Comparison of ENCODE assay signal across 15 mouse cellular contexts in the genomic region with DNA sequence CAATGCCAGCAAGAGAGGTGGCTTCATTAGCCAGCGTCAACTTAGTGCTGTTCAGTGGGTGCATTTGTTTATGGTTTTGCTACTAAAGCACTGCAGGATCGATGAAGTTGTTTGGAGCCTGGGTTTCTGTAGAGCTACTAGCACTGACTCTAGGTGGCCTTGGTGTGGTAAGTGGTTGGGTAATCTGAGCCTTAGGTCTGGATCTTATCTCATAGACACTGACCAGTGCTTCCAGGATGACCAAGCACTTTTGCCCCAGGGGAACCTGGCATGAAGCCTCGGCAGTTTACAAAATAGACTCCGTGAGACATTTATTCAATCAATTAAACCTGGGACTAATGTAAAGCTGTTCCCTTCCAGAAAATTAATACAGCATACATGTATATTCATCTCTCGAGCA.
"Had no signal": no experiment of that assay in that cellular context is flagged by ENCODE, and none has a peak within 500 bp of the region (broad histone marks: within the 10 kb centered on the region; RNA-seq: fewer than 3 reads in every experiment).

No protein-coding gene starts in this region.

- DNase-seq: lung, adult 18-20 months; lung, embryonic 14.5 days; lung, postnatal 10 days; lung, postnatal 4 days; right cerebral cortex, postnatal 14 days; thymus, adult 2 months; thymus, postnatal 25 days; thymus, postnatal 4 days had no signal

- ATAC-seq: midbrain, embryonic 13.5 days; midbrain, embryonic 15.5 days had no signal

- H3K4me3 ChIP-seq: megakaryocyte, embryonic 14.5 days; midbrain, embryonic 13.5 days; midbrain, embryonic 15.5 days; neural tube, embryonic 12.5 days; stomach, embryonic 15.5 days had no signal

- H3K36me3 ChIP-seq: midbrain, embryonic 13.5 days; midbrain, embryonic 15.5 days; neural tube, embryonic 12.5 days; stomach, embryonic 15.5 days had no signal

- H3K9me3 ChIP-seq: megakaryocyte, embryonic 14.5 days; midbrain, embryonic 13.5 days; midbrain, embryonic 15.5 days; neural tube, embryonic 12.5 days; stomach, embryonic 15.5 days had no signal

- H3K27ac ChIP-seq: midbrain, embryonic 13.5 days; midbrain, embryonic 15.5 days; neural tube, embryonic 12.5 days; stomach, embryonic 15.5 days; stomach, postnatal 0 days had no signal

- H3K4me1 ChIP-seq: megakaryocyte, embryonic 14.5 days; midbrain, embryonic 13.5 days; midbrain, embryonic 15.5 days; neural tube, embryonic 12.5 days; stomach, embryonic 15.5 days had no signal

- H3K9ac ChIP-seq: lung, embryonic 14.5 days; midbrain, embryonic 13.5 days; midbrain, embryonic 15.5 days; neural tube, embryonic 12.5 days; stomach, embryonic 15.5 days had no signal

- H3K27me3 ChIP-seq: megakaryocyte, embryonic 14.5 days; midbrain, embryonic 13.5 days; midbrain, embryonic 15.5 days; neural tube, embryonic 12.5 days; stomach, embryonic 15.5 days had no signal

- H3K4me2 ChIP-seq: lung, embryonic 14.5 days; midbrain, embryonic 11.5 days; midbrain, embryonic 13.5 days; midbrain, embryonic 15.5 days; neural tube, embryonic 12.5 days; stomach, embryonic 15.5 days had no signal
